Mouse (Mus musculus) frontal cortex, postnatal 10 days (tissue): ENCODE results near the gene Slc1a6.
"Not testable (repeated sequence)": the region's sequence is repeated elsewhere in the genome, so short reads cannot be mapped to it uniquely, and the experiment has no call there.

Experiments
- DNase-seq, 2 experiments: peaks; one replicate each; pipeline ENCODE4 v3.0.0; 2022; ENCODE audit warnings: low spot score in 2 of 2, mixed read lengths in 1 of 2

Slc1a6 gene

DNA sequence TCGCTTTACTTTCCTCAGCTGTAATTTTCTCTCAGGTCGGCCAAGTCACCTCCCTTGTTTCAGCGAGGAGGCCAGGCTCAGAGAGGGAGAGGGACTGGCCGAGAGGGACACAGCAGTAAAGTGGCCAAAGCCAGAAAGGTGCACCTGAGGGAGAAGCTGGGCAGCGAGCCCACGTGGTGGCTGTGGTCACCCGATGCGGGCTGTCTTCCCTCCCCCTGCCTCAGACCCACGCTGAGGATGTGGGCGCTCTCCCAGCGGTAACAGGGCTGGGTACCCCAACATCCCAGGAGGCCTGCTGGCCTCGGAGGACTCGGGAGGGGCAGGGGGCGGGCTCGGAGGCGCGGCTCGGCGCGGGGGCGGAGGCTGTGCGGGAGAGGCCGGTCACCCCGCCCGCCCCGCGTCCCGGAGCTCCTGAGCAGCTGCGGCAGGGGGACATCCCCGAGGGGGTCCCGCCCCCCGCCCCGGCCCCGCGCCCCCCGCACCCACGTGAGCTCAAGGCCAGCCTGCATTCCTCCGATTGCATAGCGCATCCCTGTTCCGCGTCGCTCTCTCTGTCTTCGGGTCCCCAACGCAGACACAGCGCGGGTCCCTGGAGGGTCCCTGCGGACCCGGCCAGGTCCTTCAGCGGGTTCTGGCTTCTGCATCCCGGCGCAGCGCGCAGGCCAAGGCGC is at the start of gene Slc1a6:
TSS of gene Slc1a6 (plus strand) at position 516 of the 671 bp plus-strand sequence.
- peak in 1 of 2 experiments; percentile 25 for DNase-seq

DNA sequence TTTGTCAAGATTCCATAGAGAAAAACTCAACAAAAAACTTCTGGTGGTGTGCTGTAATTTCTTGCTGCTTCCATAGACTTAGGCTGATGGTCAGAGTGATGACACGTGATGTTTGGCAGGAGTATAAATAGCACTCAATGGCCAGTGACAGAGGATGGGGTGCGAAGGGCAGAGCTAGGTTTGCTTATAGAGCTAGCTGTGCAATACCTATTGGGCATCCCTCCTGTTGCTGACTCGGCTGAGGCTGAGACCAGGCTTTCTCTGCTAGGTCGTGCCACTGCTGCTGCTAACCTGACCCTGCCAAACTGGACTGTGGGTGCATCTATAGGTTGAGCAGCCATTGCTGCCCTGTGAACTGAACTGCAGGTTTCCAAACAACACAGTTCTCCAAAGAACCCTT is 40.5 kb upstream of the Slc1a6 start:
- no peak for DNase-seq

DNA sequence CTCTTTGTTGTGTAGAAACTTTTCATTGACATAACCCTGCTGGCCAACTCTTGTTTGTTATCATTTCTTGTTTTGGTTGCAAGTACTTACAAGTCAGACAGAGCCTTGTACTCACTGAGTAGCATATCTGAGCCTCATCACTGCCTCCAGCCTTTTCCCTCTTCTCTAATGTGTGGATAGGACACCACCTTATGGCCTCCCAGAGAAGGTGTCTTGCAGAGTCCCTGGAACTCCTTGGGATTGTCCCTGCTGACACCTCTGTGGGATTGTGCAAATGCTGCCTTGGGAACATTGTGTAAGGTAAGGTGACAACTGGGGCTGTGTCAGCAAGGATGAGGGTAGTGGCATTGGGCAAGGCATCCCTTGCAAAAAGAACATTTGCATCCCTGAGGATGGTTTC is 36.6 kb upstream of the Slc1a6 start:
- no peak for DNase-seq

DNA sequence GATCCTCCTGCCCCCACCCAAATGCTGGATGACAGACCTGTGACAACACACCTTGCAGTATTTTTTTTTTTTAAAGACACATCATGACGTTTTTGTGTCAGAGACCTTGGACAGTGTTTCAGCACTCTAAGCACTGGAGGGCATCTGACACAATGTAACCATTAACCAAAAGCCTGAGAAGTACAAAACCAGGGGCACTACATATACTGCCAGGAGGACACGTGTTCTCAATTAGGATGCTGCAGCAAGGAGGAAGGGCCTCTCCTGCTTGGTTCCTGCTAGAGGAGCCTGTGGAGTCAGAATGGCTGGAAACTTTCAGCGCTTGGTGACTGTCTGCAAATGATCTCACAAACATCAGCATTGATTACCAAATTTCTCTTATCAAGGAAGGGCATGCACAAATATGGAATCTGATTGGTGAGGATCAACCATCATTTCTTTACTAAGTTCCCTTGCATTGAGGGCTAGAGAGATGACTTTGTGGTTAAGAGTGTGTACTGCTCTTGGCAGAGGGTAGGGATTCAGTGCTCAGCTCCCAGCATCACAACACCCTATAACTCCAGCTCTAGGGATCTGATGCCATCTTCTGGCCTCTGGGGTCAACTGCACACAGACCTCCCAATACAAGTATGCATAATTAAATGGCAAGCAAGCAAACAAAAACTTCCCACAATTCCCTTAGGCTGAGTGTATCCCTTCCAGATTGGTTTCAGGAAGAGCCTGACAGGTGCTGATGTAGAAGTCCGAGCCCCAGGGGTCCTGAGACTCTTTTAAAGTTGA is 34.7 kb upstream of the Slc1a6 start:
- no peak for DNase-seq

DNA sequence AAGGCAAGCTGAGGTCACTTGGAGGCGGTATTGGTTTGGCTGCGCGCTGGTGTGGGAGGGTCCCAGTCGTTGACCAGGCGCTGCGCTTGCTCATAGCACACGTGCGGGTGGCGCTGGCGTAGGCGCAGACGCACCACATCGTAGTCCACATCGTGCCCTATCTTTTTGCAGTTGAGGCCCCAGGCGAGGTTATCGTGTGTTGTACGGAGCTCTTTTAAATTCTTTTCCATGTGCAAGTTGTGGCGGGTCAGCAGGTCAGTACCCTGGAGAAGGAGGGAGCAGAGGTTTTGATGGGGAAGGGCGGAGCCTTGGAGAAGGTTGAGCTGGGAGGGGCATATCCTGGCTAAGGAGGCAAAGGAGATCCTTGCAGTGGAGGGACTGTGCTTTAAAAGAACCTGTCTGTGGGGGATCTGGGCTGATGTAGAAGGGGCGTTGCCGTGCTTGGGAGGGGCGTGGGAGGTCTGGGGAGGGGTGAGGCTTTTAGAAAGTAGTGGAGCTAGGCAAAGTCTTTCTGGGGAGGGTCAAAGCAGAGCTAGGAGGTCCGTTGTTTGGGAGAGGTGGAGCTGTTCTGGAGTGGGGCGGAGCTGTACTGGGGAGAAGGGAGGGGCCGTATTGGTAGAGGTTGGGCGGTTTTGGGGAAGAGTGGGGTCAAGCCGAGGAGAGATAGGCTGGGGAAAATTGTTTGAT is 33.1 kb upstream of the Slc1a6 start:
- no peak for DNase-seq

DNA sequence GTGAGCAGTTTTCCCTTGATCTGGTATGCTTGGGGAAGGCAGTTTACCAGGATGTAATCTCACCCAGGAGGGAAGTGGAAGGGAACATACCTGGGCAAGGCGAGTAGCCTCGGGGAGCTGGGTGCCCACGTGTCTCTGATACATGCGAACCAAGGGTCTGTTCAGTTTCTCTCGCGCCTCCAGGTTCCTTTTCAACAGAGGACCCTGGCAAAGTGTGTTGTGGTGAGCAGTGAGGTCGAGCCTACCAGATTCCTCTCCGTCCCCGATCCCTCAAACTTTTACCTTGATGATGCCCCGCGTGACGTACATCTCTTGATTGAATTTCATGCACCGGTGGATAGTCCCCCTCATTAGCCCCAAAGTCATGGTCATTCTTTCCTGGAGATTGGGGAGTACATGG is 32.1 kb upstream of the Slc1a6 start:
- no peak for DNase-seq

DNA sequence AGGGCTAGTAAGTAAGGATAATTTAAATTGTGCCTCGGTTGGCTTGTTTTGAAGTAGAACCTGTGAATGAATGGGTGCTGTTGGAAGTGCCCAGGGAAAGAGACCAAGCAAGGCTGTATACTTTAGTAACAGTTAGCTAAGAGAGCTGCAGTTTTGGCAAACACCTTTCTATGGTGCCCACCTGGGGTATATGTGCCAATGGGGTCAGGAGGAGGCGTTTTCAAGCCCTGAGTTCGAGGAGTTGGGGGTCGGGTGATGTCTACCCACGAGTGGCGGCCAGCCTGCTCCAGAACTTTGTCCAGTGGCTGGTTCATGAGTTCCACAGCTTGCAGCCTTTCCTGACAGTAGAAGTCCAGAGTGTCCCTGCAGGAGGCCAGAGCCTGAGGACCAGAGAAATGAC is 31.4 kb upstream of the Slc1a6 start:
- no peak for DNase-seq

DNA sequence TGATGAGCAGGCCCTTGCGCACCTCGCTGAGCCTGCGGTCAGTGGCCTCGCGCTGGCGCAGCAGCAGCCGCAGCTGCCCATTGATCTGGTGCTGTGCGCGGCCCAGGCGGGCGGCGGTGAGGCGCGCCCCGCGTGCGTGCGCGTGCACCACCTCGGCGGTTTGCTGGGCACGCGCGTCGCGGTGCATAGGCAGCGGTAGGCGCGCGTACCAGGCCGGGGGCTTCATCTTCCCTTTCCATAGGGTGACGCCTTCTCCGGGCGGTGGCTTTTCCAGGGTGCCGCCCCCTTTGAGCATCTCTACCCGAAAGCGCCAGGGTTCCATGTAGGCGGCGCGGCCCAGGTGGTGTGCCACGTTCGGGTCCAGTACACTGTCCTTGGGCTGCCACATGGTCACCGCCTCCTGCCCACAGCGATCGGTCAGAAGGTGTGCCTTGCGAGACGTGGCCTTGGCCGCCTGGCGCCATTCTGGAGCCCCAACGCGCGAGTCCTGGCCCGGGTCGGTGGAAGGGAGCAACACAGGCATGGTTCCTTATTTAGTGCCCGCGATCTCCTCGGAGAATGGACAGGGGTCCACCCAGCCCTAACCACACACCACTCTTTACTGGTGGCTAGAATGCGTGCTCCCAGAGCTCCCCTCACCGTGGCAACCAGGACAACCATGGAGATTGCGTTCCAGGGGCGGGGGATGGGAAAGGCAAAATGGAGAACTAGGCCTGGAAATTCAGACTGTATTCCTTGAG is 27.7 kb upstream of the Slc1a6 start, which contains the start of gene Ccdc105:
TSS of gene Ccdc105 (minus strand) at position 614 of the 740 bp plus-strand sequence.
- DNase-seq, result peak; percentile 78 to 82

DNA sequence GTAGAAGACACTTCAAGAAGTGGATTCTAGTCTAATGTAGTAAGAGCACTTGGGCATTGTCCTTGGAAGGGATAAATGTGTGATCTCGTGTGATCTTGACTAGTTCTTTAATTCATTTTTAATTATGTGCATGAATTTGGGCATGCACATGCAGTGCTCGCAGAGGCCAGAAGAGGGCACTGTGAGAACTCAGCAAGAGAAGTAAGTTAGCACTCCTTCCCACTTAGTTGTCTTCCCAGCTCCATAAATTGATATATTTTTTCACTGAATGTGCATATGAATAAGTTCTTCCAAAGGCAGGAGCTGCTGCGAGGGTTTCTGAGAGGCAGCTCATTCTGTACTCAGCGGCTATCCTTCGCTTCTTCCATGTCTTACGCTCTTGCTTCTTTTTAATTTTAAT is 24.3 kb upstream of the Slc1a6 start:
- DNase-seq, result peak; percentile 60 to 78

DNA sequence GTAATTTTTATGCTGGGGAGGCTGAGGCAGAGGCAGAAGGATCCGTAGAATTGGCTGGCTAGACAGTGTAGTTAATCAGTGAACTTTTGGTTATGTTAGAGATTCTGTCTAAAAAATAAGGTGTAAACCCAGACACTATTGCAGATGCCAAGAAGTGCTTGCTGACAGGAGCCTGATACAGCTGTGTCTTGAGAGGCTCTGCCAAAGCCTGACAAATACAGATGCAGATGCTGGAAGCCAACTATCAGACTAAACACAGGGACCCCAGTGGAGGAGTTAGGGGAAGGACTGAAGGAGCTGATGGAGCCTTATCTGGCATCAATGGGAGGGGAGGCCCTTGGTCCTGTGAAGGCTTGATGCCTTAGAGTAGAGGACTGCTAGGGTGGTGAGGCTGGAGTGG is 14.7 kb upstream of the Slc1a6 start:
- no peak for DNase-seq

DNA sequence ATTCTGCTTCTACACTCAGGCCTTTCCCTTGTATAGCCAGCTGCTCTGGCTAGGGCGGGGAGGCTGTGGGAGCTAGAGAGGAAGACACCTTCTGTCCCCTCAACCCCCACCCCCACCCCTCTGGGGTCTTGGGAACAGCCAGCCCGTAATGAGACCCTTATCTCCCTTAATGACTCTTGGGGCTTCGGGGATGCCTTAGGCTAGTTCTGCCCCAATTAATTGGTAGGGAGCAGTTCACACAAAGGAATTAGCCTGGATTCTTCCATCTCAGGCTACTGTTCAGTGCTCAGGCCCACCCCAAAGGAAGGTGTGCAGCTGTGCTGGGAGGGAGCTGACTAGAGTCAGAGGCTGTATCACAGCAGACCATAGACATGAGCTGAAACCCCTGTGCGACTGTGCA is 4.5 kb upstream of the Slc1a6 start:
- DNase-seq, result no peak

DNA sequence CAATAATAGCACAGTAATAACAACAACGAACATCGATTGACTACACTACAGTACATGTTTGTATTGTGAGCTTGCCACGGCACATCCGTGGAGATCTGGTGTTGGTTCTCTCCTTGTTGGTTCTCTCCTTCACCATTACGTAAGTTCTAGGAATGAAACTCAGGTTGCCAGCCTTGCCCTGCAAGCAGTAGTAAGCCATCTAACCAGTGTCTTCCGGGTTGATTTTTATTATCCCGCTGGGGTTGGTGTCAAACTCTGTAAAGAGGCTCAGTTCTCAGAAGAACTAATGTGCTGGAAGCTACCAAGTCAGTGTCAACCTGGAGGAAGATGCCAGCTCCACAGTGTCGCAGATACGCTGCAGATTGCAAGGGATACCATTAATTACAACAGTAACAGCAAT is 769 bp upstream of the Slc1a6 start:
- peak in 1 of 2 experiments; percentile 12 for DNase-seq

DNA sequence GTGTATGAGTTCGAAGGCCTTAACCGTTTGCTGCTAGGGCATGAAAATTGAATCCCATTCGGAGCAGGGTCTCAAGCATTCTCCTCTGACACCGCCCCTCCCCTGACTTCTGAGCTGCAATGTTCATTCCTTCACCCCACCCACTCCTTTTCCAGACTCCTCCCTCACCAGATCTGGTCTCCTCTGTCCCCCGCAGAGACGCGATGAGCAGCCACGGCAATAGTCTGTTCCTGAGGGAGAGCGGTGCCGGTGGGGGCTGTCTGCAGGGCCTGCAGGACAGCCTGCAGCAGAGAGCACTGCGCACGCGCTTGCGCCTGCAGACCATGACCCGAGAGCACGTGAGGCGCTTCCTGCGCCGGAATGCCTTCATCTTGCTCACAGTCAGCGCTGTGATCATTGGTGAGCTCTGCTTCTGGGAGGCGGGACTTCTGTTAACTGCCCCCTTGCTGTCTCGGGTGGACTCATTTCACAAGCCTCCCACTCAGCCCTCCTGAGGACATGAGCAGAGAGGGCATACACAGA is 7.3 kb downstream of the Slc1a6 start:
- DNase-seq, result peak; percentile 89 to 90

DNA sequence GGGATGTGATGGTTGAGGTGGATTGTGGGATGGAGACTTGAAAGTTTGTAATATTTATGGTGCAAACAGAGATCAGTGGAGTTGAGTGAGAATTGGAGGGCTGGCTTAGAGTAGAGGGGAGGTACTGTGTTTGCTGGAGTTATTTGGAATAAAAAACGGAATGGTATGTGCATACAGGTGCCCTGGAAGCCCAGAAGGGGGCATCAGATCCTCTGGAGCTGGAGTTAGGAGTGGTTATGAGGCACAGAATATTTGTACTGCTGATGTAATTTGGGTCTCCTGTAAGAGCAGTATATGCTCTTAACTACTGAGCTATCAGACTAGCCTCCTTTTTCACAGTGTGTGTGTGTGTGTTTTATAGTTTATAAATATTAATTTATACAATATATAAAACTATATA is 10.3 kb downstream of the Slc1a6 start:
- no peak for DNase-seq

DNA sequence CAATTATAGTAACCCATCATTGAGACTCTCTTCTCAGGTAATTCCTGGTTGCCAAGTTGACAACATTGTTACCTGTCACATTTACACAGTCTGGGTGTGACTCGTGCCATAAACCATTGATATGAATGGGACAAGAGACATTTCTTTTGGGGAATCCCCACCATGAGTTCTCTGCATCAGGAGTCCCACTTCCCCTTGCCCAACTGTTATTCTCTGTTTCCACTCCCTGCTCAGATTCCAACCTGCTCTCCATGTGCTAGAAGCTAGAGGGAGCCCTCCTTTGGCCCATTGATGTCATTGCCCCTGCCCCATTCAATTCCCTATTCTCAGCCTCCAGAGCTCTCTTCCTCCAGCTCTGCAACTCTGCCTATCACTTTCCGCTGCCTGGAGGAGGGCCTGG is 21.2 kb downstream of the Slc1a6 start:
- DNase-seq, result no peak

DNA sequence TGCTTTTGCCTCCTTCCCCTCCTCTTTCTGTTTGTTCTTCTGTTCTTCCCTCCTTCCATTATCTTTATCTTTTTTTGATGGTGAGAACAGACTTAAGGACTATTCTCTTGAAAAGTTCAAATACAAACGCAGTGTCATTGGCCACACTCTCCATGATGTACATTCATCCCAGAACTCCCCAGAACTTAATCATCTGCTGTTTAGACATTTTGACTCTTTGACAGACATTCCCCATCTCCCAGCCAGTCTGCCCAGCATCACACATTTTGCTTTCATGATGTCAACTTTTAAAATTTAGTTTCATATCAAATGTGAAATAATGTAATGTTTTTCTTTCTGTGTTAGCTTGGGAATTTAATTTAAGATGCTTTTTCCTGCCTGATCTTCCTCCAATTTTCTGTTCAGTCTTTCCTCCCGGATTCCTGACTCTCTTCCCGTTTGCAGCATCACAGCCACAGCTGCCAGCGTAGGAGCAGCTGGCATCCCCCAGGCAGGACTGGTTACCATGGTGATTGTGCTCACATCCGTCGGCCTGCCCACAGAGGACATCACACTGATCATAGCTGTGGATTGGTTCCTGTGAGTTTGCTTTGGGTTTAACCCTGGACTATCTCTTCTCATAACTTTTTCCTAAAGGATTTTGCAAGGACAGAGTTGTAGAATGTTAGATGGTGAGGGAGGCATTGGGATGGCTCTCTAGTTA is 32.2 kb downstream of the Slc1a6 start:
- DNase-seq, result peak; percentile 59 to 77

DNA sequence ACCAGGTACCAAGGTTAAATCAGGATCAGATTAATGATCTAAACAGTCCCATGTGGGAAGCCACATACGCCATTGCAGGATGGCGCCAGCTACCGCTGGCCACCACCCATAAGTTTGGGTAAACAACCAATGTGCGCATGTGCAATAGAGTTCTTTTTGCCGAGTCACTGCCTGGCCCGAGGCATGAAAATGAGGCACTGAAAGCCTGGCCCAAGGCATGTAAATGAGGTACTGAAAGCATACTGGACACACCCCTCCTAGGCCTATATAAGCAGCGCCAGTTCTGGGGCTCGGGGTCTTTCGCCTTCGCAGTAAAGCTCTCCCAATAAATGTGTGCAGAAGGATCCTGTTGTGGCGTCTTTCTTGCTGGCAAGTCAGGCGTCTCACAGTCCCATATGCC is 60.2 kb downstream of the Slc1a6 start:
- not testable (repeated sequence) for DNase-seq

DNA sequence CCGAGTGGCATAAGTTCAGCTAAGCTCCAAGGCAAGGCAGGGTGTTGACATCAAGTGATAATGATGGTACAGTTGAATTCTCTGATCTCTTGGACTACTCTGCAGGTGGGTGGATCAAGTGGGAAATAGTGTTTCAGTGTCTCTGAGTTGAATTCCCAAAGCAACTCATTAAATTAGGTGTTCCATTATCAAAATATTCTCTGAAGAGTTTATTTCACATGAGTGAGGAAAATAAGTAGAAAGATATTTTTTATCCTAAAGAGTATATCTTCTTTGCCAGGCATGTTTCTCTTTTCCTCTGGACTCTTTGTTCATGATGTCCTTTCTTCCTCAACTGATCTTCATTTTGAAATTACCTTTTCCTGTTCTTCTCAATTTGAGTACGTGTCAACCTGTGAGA is 71.8 kb downstream of the Slc1a6 start, which contains the start of gene Olfr1356:
TSS of gene Olfr1356 (minus strand) at position 101 of the 400 bp plus-strand sequence.
- no peak for DNase-seq
